ENCODE assay signal across 10 mouse cellular contexts in the genomic region with DNA sequence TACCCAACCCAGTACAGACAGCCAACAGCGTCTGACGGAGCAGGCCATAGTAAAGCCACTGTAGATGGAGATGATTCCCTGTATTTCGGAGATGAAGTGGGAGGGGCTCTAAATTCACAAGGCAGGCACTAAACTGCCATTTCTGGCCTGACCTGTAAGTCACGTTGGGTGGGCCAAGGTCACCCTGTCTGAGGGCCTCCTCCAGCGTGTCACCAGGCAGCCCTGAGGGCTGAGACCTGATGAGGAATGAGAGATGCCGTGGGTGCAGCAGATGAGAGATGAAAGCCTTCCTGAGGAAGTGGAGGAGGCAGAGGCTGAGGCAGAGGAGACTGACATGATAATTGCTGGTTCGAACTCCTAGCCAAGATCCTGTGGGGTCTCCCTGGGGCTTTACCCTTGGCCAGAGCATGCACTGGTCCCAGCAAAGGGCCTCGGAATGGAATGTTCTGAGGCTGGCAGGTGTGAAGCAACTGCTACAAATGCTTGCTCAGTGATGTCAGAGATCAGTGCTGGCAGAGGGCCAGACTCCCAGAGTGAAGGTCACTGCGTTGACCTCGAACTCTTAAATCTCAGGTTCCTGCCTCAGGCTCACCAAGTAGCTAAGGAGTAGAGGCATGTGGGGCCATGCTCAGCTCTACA. TPM values are rescaled to one million over a fixed set of nuclear protein-coding genes. Genes with fewer than 3 reads are reported as not detected.
A peak's percentile ranks its signal among the peaks of the same experiment; 100 is the strongest.
DNase-seq lines count a peak whose midpoint lies in the region; ATAC-seq lines count a peak whose summit lies in the region.
"Had no signal": no experiment of that assay in that cellular context is flagged by ENCODE, and none has a peak within 500 bp of the region (broad histone marks: within the 10 kb centered on the region; RNA-seq: fewer than 3 reads in every experiment).

No protein-coding gene starts in this region.

- peak overlapping the region; percentile 19; the same call in 1 of the 2 replicates for H3K27ac ChIP-seq in embryonic facial prominence, embryonic 10.5 days (replicated peaks)
- peak overlapping the region; percentile 34; the same call in 1 of the 2 replicates for H3K27ac ChIP-seq in kidney, embryonic 16.5 days (ENCODE audit: low read length)
- no peak overlapping the region for H3K27ac ChIP-seq in neural tube, embryonic 12.5 days
- H3K27ac ChIP-seq: heart, adult 2 months had no signal

- H3K4me2 ChIP-seq in kidney, embryonic 16.5 days (replicated peaks; ENCODE audit: low read depth, low read length) = no peak overlapping the region
- H3K4me2 ChIP-seq in neural tube, embryonic 12.5 days (replicated peaks) = no peak overlapping the region

- peak; percentile 6 for DNase-seq in left cerebral cortex, postnatal 4 days
- DNase-seq in left cerebral cortex, adult 8-10 months (ENCODE audit: low spot score in 2 of 2) = no peak
- DNase-seq in embryonic facial prominence, embryonic 10.5 days (ENCODE audit: low spot score) = peak; percentile 56
- DNase-seq in right cerebral cortex, postnatal 10 days (ENCODE audit: low spot score in 2 of 2) = no peak
- DNase-seq in thymus, postnatal 25 days = no peak

- 59% methylated on average over 10 of the region's 10 CpGs for WGBS in embryonic facial prominence, embryonic 10.5 days
- 33% methylated on average over 10 of the region's 10 CpGs for WGBS in kidney, embryonic 16.5 days
- 55% methylated on average over 10 of the region's 10 CpGs for WGBS in neural tube, embryonic 12.5 days

- H3K27me3 ChIP-seq in embryonic facial prominence, embryonic 10.5 days (replicated peaks; ENCODE audit: low read depth, poor library complexity, severe bottlenecking) = no peaks in the 10 kb centered on the region
- H3K27me3 ChIP-seq in kidney, embryonic 16.5 days (ENCODE audit: insufficient read depth, low read length) = no peaks in the 10 kb centered on the region
- no peaks in the 10 kb centered on the region for H3K27me3 ChIP-seq in neural tube, embryonic 12.5 days (replicated peaks)

- ATAC-seq in kidney, embryonic 16.5 days (ENCODE audit: low FRiP score, low TSS enrichment) = peak; percentile 79
- ATAC-seq in neural tube, embryonic 12.5 days (ENCODE audit: low FRiP score, low read depth) = peak; percentile 66; the same call in 1 of the 2 replicates
- ATAC-seq in monocyte, adult 5-6 weeks (replicated peaks; ENCODE audit: insufficient number of reproducible peaks, low FRiP score, low TSS enrichment, poor library complexity, severe bottlenecking) = no peak

- H3K9me3 ChIP-seq in embryonic facial prominence, embryonic 10.5 days = no peaks in the 10 kb centered on the region
- H3K9me3 ChIP-seq in kidney, embryonic 16.5 days (ENCODE audit: low read length) = no peaks in the 10 kb centered on the region
- no peaks in the 10 kb centered on the region for H3K9me3 ChIP-seq in neural tube, embryonic 12.5 days

- no peak overlapping the region for H3K4me3 ChIP-seq in embryonic facial prominence, embryonic 10.5 days
- H3K4me3 ChIP-seq in kidney, embryonic 16.5 days (ENCODE audit: low read length) = no peak overlapping the region
- no peak overlapping the region for H3K4me3 ChIP-seq in neural tube, embryonic 12.5 days
- H3K4me3 ChIP-seq: heart, adult 2 months had no signal

- H3K36me3 ChIP-seq in embryonic facial prominence, embryonic 10.5 days (replicated peaks) = no peaks in the 10 kb centered on the region
- no peaks in the 10 kb centered on the region for H3K36me3 ChIP-seq in kidney, embryonic 16.5 days (ENCODE audit: insufficient read depth, low read length)
- H3K36me3 ChIP-seq in neural tube, embryonic 12.5 days = no peaks in the 10 kb centered on the region

- intact Hi-C loops in left cerebral cortex, postnatal 4 days (cut with DNase I) = no loop called here

- H3K4me1 ChIP-seq in embryonic facial prominence, embryonic 10.5 days = peaks cover 33% of the 10 kb centered on the region
- H3K4me1 ChIP-seq in kidney, embryonic 16.5 days (ENCODE audit: insufficient read depth, low read length) = peaks cover 24% of the 10 kb centered on the region
- H3K4me1 ChIP-seq in neural tube, embryonic 12.5 days = peaks cover 7% of the 10 kb centered on the region

- no peak overlapping the region for H3K9ac ChIP-seq in kidney, embryonic 16.5 days (replicated peaks; ENCODE audit: low read length)
- H3K9ac ChIP-seq in neural tube, embryonic 12.5 days = no peak overlapping the region

RNA-seq across cellular contexts. Expression of gene Proser2, which starts 55.0 kb away (rescaled TPM):
- total RNA-seq in left cerebral cortex, postnatal 4 days (2021) = 1 to 10 TPM; 2.3 to 3.4 TPM
- 1 to 10 TPM; 2.1 to 3.7 (median 2.4) TPM for total RNA-seq in left cerebral cortex, adult 8-10 months (2022)
- 3.6 and 4.4 TPM in 2 replicates for polyA plus RNA-seq in embryonic facial prominence, embryonic 10.5 days (2016; fragmentation: Nextera tagmentation; extraction: Ambion mirVana)
- 14.1 TPM in 2 replicates for polyA plus RNA-seq in kidney, embryonic 16.5 days (2015; fragmentation: Nextera tagmentation; extraction: Ambion mirVana)
- polyA plus RNA-seq in neural tube, embryonic 12.5 days (2016; fragmentation: Nextera tagmentation; extraction: Ambion mirVana) = 3.8 and 4.5 TPM in 2 replicates
- 0.29 TPM in 1 of 3 replicates, not detected in the others for total RNA-seq in monocyte, adult 5-6 weeks (2017)
- total RNA-seq: MEL had no signal

Comparison
In these comparisons a context has a peak if more than half of its experiments do, and no peak if none do; other contexts are left out.
1. DNase-seq: peak in left cerebral cortex, postnatal 4 days (single experiment) and embryonic facial prominence, embryonic 10.5 days (single experiment); none in left cerebral cortex, adult 8-10 months (0 of 2), right cerebral cortex, postnatal 10 days (0 of 2) and thymus, postnatal 25 days (single experiment).